Mouse (Mus musculus) thymus, adult 2 months (tissue): ENCODE data around the gene 2310079G19Rik. TPM values are rescaled to one million over a fixed set of nuclear protein-coding genes. Genes with fewer than 3 reads are reported as not detected.

Experiments
- DNase-seq: peaks from one replicate; pipeline ENCODE4 v3.0.0; 2021
- H3K27ac ChIP-seq: fragments of 200-500 bp; 2 replicates; pipeline ENCODE4 v1.5.1; 2012; ENCODE audit warnings: low read length, control low read depth; ENCODE audit not compliant: control insufficient read depth, insufficient read depth
- H3K27me3 ChIP-seq: fragments of 200-500 bp; 2 replicates; pipeline ENCODE4 v1.6.1; 2012; ENCODE audit warnings: mild to moderate bottlenecking, low read length, moderate library complexity, mixed read lengths; ENCODE audit not compliant: control insufficient read depth, insufficient read depth
- H3K36me3 ChIP-seq: fragments of 200-500 bp; 2 replicates; pipeline ENCODE4 v1.6.1; 2012; ENCODE audit warnings: mild to moderate bottlenecking, low read length, moderate library complexity; ENCODE audit not compliant: control insufficient read depth, insufficient read depth
- H3K4me1 ChIP-seq: fragments of 200-500 bp; replicated peaks from 2 replicates; pipeline ENCODE4 v1.6.1; 2012; ENCODE audit warnings: low read length; ENCODE audit not compliant: control insufficient read depth, insufficient read depth
- H3K4me3 ChIP-seq: fragments of 200-500 bp; 2 replicates; pipeline ENCODE4 v1.5.1; 2012; ENCODE audit warnings: mild to moderate bottlenecking, low read length, control low read depth, moderate library complexity; ENCODE audit not compliant: control insufficient read depth, insufficient read depth
- CTCF ChIP-seq: fragments of 200-500 bp; IDR thresholded peaks from 2 replicates; pipeline ENCODE4 v1.5.1; 2012; ENCODE audit warnings: mild to moderate bottlenecking, control low read depth, low read length, moderate library complexity, borderline replicate concordance; ENCODE audit not compliant: control insufficient read depth, poor library complexity, insufficient read depth; ENCODE audit errors: extremely low read depth
- POLR2A ChIP-seq: fragments of 200-500 bp; IDR thresholded peaks from 2 replicates; pipeline ENCODE4 v1.6.1; 2012; ENCODE audit warnings: mild to moderate bottlenecking, low read length, control low read depth, moderate library complexity; ENCODE audit not compliant: control insufficient read depth, poor library complexity, insufficient read depth; ENCODE audit errors: extremely low read depth
- WGBS: fragments of 180-500 bp; shearing (Covaris S2); methylation state at CpG from one replicate; pipeline ENCODE4 v1.1.7; 2018; 5-methylcytosine and 5-hydroxymethylcytosine counted together
- polyA plus RNA-seq: library from polyadenylated mRNA; depleted of rRNA; stranded (reverse); fragments of >200 nt; gene quantifications from 2 replicates; pipeline ENCODE4 v1.2.3, GENCODE M21; 2012

2310079G19Rik gene
- polyA plus RNA-seq, 1 experiment, result not detected

DNA sequence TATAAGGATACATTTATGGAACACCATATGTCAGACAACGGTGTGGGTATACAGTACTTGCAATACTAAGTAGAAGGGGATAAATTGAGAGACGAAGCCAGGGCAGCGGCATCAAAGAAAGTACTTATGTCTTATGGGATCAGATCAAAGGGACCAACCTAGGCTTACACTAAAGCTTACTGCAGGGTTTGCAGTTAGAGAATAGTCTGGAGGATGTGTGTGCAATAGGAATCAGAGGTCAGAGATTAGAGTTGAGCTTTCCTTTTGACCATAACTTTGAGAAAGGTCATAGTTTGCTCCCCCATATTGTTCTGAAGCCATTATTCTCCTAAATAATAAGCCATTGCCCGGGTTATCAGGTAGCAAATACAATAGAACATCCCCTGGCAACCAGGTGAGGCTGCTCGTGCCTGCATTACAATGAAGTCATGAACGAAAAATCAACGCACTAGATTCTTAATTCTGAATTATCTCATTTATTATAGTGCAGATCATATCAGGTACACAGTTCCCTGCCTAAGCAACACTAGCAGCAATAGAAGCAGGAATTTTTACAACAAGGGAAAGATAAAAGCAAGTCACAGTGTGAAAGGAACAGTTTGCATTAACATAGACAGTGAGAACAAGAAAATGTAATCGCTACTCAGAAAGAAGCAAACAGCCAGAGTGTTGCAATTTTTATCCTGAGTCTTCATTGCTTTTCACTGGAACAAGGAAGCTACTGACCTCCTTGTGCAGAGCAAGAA, 19.1 kb upstream of the 2310079G19Rik start:
- DNase-seq, result no peak

DNA sequence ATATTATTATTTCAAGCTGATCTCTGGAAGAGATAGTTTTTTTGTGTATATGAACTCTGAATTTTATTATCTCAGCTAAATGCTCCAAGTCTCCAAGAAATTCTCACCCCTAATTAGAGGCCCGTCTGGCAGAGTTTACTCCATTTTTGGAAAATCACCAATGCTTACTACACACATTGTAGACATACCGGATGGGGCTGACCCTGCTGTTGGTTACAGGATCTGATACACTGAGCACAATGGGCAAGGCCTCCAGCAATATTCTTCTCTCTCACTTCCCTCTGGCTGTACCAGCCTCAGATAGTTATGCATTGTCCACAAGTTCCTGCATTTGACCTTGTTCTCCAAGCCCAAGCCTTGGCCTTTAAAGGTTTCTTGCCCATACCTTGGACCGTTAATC, 12.6 kb upstream of the 2310079G19Rik start:
- Histone ChIP-seq H3K36me3 (no peaks in the 10 kb centered on the region), H3K4me3 (no peak overlapping the region), H3K27me3 (no peaks in the 10 kb centered on the region), H3K27ac (no peak overlapping the region), H3K4me1 (no peaks in the 10 kb centered on the region)
- WGBS, result 94% methylated on average over 3 of the region's 3 CpGs
- TF ChIP-seq CTCF (no peak), POLR2A (no peak)
- DNase-seq, result no peak

More for the DNA sequence above, 19.1 kb upstream of the 2310079G19Rik start:
- TF ChIP-seq CTCF (no peak), POLR2A (no peak)
- no peaks in the 10 kb centered on the region for H3K36me3 ChIP-seq
- no peaks in the 10 kb centered on the region for H3K4me1 ChIP-seq
- no peak overlapping the region for H3K4me3 ChIP-seq
- no peak overlapping the region for H3K27ac ChIP-seq
- no peaks in the 10 kb centered on the region for H3K27me3 ChIP-seq
- WGBS, result 92% methylated on average over 8 of the region's 8 CpGs

- Histone ChIP-seq H3K4me1 (no peaks in the 10 kb centered on the region), H3K4me3 (no peak overlapping the region), H3K27ac (no peak overlapping the region), H3K27me3 (no peaks in the 10 kb centered on the region), H3K36me3 (no peaks in the 10 kb centered on the region)
- WGBS, result 87% methylated on average over 4 of the region's 4 CpGs
- DNase-seq, result no peak
- TF ChIP-seq POLR2A, result no peak
- no peak for TF ChIP-seq CTCF
Observed at GRCm38 (mm10) chr16:88635142-88635541, 7.7 kb upstream of the 2310079G19Rik start.

DNA sequence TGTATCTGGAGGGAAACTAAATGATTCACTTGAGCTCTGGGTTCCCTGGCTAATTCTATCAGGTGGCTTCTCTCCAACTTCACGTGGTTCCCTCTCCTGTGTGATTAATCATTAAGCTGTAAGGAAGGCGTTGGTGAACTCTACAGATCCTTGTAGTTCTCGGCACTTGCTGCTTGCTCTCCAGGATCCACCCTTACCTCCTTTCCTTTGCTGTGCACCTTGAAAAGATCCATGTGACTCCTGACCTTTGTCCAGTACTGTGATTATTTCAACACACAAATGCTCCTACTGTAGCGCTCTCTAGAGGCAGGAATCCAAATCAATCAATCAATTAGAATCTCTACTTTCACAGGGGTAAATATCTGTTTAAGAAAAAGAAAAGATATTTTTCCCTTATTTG, 4.0 kb upstream of the 2310079G19Rik start:
- no peak for DNase-seq

DNA sequence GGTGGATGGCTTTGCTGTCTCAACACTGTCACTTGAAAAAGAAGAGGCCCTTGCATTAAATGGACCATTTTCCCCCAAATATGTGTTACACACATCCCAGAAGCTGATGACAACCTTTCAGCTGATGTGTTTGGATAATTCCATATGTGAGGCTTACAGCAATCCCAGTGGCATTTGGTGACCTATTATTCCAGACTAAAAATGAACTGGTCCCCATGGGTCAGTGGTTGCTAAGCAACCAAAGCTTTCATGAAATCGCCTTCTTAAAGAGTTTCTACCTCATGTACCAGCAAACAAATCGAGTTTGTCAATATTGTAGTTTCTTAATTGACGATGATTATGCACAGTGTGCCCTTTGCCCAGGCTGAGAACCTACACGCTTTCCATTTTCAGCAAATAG, 14.8 kb downstream of the 2310079G19Rik start:
- no peak overlapping the region for H3K4me3 ChIP-seq
- H3K27ac ChIP-seq, result no peak overlapping the region
- 93% methylated on average over 4 of the region's 4 CpGs for WGBS
- no peaks in the 10 kb centered on the region for H3K27me3 ChIP-seq
- H3K36me3 ChIP-seq, result no peaks in the 10 kb centered on the region
- TF ChIP-seq CTCF (no peak), POLR2A (no peak)
- no peaks in the 10 kb centered on the region for H3K4me1 ChIP-seq
- DNase-seq, result no peak

More for the DNA sequence above, 4.0 kb upstream of the 2310079G19Rik start:
- H3K36me3 ChIP-seq, result no peaks in the 10 kb centered on the region
- 81% methylated on average over 4 of the region's 4 CpGs for WGBS
- no peak overlapping the region for H3K4me3 ChIP-seq
- no peaks in the 10 kb centered on the region for H3K27me3 ChIP-seq
- no peak overlapping the region for H3K27ac ChIP-seq
- TF ChIP-seq CTCF (no peak), POLR2A (no peak)
- H3K4me1 ChIP-seq, result no peaks in the 10 kb centered on the region

- WGBS, result 94% methylated on average over 8 of the region's 8 CpGs
- H3K4me1 ChIP-seq, result no peaks in the 10 kb centered on the region
- TF ChIP-seq POLR2A, result no peak
- no peak for TF ChIP-seq CTCF
- no peak for DNase-seq
- H3K4me3 ChIP-seq, result no peak within 1 kb of the TSS
- no peaks in the 10 kb centered on the region for H3K27me3 ChIP-seq
- no peaks in the 10 kb centered on the region for H3K36me3 ChIP-seq
- H3K27ac ChIP-seq, result no peak within 1 kb of the TSS
Observed at GRCm38 (mm10) chr16:88611922-88612321, 15.5 kb downstream of the 2310079G19Rik start, which contains the start of gene Krtap24-1. Gene Krtap24-1, minus strand, starts transcription at chr16:88612279.

DNA sequence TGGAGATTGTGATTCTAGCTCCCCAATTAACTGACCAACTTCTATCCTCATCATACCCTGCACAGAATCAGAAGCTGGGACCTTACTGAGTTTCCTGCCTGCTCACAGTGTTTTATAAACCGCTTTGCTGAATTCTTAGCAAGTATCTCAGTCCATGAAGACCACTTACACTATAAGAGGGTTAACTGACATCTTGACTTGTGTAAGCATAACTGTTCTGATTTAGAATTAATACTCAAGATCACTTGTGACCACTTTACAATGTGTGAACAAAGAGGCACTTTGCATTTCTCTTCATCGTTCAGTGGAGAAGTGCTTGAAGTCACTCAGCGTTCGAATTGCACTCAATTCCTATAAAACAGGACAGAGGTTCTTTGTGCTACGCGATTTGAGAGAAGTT, 22.9 kb downstream of the 2310079G19Rik start:
- no peak overlapping the region for H3K27ac ChIP-seq
- no peaks in the 10 kb centered on the region for H3K36me3 ChIP-seq
- TF ChIP-seq CTCF (no peak), POLR2A (no peak)
- H3K27me3 ChIP-seq, result no peaks in the 10 kb centered on the region
- WGBS, result 94% methylated on average over 6 of the region's 6 CpGs
- H3K4me1 ChIP-seq, result no peaks in the 10 kb centered on the region
- H3K4me3 ChIP-seq, result no peak overlapping the region
- DNase-seq, result no peak
